Mouse (Mus musculus) cerebellum, adult 2 months (tissue): ENCODE data around the gene Spin1. TPM values are rescaled to one million over a fixed set of nuclear protein-coding genes. Genes with fewer than 3 reads are reported as not detected.
A peak's percentile ranks its signal among the peaks of the same experiment; 100 is the strongest.

Experiments used
- DNase-seq, 2 experiments: peaks; one replicate each; pipeline ENCODE4 v3.0.0; 2021
- H3K27ac ChIP-seq: fragments of 200-500 bp; 2 replicates; pipeline ENCODE4 v1.5.1; 2012; ENCODE audit warnings: low read length, control low read depth, inconsistent platforms; ENCODE audit not compliant: insufficient read depth
- H3K27me3 ChIP-seq: fragments of 200-500 bp; 2 replicates; pipeline ENCODE4 v1.6.1; 2012; ENCODE audit warnings: inconsistent platforms, mild to moderate bottlenecking, low read length, moderate library complexity; ENCODE audit not compliant: control insufficient read depth, insufficient read depth
- H3K4me1 ChIP-seq: fragments of 200-500 bp; 2 replicates; pipeline ENCODE4 v1.6.1; 2011; ENCODE audit warnings: low read length; ENCODE audit not compliant: control insufficient read depth, insufficient read depth
- H3K4me3 ChIP-seq: fragments of 200-500 bp; replicated peaks from 2 replicates; pipeline ENCODE3; 2011; ENCODE audit warnings: mild to moderate bottlenecking, low read depth, low read length, control low read depth; ENCODE audit not compliant: insufficient read depth
- CTCF ChIP-seq: fragments of 200-500 bp; IDR thresholded peaks from 2 replicates; pipeline ENCODE4 v1.5.1; 2011; ENCODE audit warnings: low read depth, mild to moderate bottlenecking, control low read depth, low read length, moderate library complexity, borderline replicate concordance; ENCODE audit not compliant: insufficient read depth
- POLR2A ChIP-seq: fragments of 200-500 bp; IDR thresholded peaks from 2 replicates; pipeline ENCODE4 v1.6.1; 2011; ENCODE audit warnings: low read length, control low read depth, borderline replicate concordance; ENCODE audit not compliant: insufficient read depth
- WGBS: fragments of 180-500 bp; shearing (Covaris S2); methylation state at CpG from one replicate; pipeline ENCODE4 v1.1.7; 2018; 5-methylcytosine and 5-hydroxymethylcytosine counted together
- polyA plus RNA-seq: library from polyadenylated mRNA; depleted of rRNA; stranded (reverse); fragments of >200 nt; gene quantifications from 2 replicates; pipeline ENCODE4 v1.2.3, GENCODE M21; 2012

Spin1 gene
- polyA plus RNA-seq, 1 experiment: 68.0 TPM

DNA sequence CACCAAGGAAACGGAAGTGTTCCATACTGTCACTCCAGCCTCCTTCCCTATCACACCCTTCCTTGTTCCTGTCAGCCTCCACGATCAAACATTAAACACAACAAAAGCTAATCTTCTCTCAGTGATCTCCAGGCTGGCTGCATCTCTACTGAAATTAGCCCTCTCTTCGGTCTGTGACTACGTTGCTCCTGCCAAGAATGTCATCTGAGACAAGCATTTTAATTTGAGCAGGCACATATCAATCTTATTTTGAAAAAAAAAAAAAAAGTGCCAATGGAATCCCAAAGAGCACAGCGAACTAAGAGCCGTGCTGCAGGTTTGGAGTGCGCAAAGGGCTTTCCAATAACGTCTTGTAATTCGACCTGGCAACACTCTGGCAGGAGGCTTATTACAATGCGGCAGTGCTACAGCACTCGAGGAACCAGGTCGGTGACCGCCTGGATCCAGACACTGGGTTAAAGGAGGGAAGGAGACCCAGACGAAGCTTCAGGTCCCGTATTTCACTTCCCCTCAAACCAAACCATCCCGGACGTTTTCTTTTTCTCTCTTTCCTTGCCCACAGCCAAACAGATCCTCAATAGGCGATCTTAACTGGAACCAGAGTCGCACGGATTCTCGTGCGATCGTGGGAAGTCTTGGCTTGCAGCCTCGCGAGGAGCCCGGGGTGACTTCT is 984 bp upstream of the Spin1 start:
- TF ChIP-seq CTCF (no peak), POLR2A (no peak)
- H3K27me3 ChIP-seq: no peaks in the 10 kb centered on the region
- H3K4me3 ChIP-seq: peak overlapping the region; percentile 90
- WGBS: under 1% methylated on average over 26 of the region's 26 CpGs
- DNase-seq: peak; percentile 24 to 65
- H3K27ac ChIP-seq: peak overlapping the region; percentile 86
- H3K4me1 ChIP-seq: no peaks in the 10 kb centered on the region; the same call in 1 of the 2 replicates

DNA sequence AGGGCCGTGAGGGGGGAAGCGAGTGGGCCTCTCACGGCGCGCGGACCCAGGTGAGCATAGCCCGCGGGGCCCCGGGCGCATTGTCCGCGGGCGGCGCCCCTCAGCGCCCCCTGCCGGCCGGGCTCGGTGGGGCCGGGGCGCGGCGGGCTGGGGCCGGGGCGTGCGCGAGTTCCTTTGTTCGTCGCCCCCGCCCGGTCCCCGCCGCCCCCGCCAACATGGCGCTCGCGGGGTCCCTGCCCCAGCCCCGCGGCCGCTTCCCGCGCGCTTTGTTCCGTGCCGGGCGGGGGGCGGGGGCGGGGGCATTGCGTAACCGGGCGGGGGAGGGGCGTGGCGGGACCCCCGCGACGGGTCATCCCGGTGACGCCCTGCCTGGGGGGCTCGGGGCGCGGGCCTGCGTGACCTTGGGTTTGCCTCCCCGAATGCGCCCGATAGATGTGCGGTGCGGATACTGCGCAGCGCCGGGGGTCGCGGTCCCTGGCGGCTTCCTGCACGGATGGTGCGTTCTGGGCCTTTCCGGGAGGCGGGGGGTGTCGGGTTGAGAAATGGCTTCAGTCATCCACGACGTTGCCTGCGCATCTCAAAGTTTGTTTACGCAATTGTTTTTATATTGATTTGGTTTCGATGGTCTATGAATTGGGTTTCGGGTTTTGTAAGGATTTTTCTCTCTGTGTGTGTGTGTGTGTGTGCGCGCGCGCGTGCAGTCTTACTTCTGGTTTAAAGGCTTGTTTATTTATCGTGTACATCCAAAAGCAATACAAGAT is 516 bp downstream of the Spin1 start:
- WGBS: 1% methylated on average over 44 of the region's 89 CpGs
- no peak for TF ChIP-seq POLR2A
- TF ChIP-seq CTCF: no peak
- DNase-seq: peak; percentile 60 to 69

DNA sequence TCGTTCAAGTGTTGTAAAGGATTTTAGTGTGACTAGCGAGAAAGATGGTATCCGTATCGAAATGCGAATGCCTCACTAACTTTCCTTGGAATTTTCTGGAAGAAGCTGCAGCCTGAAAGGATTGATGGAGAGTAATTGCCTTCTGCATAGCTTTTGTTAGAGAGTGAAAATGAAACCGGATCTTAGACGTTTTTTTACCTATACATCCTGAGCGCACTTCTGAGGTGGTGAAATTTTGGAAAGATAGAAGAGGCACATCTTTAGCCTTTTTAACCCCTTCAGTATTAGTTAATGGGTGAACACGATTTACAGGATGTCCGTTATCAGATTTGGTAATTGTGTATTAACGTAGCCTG is 1.1 kb downstream of the Spin1 start:
- Histone ChIP-seq H3K4me1 (no peaks in the 10 kb centered on the region; the same call in 1 of the 2 replicates), H3K27ac (no peak overlapping the region), H3K4me3 (peak overlapping the region; percentile 87), H3K27me3 (no peaks in the 10 kb centered on the region)
- no peak for DNase-seq
- WGBS: 16% methylated on average over 11 of the region's 11 CpGs
- TF ChIP-seq CTCF (no peak), POLR2A (no peak)

More for the DNA sequence above, 516 bp downstream of the Spin1 start:
- Histone ChIP-seq H3K4me3 (peak overlapping the region; percentile 87), H3K27me3 (no peaks in the 10 kb centered on the region), H3K4me1 (no peaks in the 10 kb centered on the region; the same call in 1 of the 2 replicates), H3K27ac (peak overlapping the region; percentile 89)

DNA sequence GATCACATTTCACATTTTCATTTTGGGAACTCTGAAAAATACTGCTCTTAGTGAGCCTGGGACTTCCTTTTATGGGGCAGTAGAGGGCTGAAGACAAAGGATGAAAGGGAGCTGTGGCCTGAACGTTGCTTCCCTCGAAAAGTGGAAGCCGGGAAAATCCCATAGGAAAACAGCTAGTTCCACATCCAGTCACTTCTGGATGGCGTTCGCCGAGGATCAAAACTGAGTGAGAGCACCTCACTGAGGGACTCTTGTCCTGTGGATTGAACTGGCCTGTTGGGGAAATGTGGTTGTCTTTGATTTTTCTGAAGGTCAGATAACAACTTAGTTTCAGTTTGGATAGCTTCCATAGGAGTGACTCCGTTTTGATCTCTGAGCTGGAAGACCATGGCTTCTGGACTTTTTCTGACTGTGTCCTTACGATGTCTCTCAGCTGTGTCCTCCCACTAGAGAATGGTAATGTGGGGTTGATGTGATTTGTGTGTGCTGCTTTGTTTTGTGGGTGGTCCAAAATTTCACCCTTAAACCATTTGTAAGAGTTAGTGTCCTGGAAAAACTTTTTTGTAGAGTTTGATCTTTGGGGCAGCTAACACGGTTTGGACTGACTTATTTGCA is 2.5 kb downstream of the Spin1 start:
- TF ChIP-seq POLR2A: no peak
- Histone ChIP-seq H3K4me1 (no peaks in the 10 kb centered on the region; the same call in 1 of the 2 replicates), H3K27me3 (no peaks in the 10 kb centered on the region), H3K27ac (no peak overlapping the region), H3K4me3 (no peak overlapping the region)
- 81% methylated on average over 9 of the region's 9 CpGs for WGBS
- no peak for DNase-seq

DNA sequence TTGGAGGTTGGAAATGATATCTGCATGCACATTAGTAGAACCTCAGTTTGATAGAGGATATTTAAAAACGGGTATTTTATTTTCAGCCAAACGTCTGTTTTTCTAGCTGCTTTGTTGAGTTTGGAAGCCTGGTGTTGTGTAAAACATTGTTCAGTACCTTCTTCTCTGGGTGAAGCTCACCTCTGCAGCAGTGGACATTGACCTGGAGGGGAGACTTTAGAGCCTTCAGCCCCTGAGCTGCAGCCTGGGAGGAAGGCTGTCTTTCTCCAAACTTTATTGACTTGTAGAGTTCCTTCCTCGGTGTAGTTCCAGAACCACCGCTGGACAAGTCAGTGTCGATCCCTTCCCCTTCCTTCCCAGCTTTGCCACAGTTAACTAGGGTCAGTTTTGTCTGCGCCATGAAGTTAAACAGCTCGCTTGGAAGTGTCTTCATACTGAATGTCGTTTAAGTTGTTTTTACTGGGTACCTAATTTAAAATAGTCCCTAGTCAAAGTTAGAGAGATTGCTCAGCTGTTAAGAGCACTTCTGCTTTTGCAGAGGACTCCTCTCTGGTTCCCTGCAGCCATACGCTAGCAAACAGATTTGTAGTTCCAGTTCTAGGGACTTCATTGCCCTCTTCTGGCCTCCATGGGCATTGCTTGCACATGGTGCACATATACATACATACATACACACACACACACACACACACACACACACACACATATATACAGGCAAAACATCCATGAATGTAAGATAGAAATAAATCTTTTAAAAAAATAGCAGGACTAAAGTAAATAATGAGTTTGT is 3.4 kb downstream of the Spin1 start:
- H3K4me1 ChIP-seq: no peaks in the 10 kb centered on the region; the same call in 1 of the 2 replicates
- no peak overlapping the region for H3K27ac ChIP-seq
- no peak for TF ChIP-seq CTCF
- TF ChIP-seq POLR2A: no peak
- no peak overlapping the region for H3K4me3 ChIP-seq
- DNase-seq: no peak
- WGBS: 96% methylated on average over 9 of the region's 9 CpGs
- H3K27me3 ChIP-seq: no peaks in the 10 kb centered on the region

DNA sequence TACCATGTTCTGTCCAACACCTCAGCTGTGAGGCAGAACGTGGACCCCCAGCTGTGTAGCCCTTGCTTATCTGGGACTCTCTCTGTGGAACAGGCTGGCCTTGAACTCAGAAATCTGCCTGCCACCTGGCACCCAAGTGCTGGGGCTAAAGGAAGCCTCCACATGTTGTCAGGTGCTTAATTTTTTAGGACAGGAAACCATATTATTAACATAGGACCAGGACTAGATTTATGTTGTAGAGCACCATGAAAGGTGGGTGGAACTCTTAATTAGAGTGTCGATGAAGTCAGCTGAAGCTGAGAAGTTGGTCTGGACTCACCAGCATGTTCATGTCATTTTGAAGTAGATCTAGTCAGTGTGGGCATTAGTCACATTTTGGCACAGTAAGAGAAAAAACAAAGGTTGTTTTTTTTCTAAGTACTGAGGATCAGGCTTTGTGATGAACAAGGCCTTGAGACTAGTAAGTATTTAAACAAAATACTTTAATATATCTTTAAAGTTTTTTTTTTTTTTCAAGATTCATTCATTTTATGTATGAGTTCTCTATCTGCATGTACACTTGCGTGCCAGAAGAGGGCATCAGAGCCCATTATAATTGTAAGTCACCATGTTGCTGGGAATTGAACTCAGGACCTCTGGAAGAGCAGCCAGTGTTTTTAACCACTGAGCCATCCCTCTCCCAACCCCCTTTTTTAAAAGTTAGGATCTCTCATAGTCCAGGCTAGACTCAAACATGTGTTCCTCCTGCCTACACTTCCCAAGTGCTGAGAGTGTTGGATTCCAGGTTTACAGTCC is 5.4 kb downstream of the Spin1 start:
- TF ChIP-seq CTCF (no peak), POLR2A (no peak)
- Histone ChIP-seq H3K4me1 (no peaks in the 10 kb centered on the region), H3K27ac (no peak overlapping the region), H3K4me3 (no peak overlapping the region), H3K27me3 (no peaks in the 10 kb centered on the region)
- 87% methylated on average over 3 of the region's 3 CpGs for WGBS
- no peak for DNase-seq

DNA sequence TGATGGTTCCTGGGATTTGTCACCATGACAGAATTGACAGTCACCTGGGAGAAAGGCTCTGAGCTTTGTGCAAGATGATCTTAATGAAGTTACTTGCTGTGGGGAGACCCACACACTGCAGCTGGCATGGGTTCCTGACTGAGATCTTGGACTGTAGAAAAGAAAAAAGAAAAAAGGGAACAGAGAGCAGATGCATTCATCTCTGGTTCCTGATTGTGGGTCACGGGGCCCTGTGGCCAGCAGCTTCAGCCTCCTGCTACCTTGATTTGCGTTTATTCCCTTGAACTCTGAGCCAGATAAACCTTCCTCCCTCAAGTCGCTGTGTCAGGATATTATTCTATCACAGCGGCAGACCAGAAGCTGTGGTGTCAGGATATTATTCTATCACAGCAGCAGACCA is 6.1 kb downstream of the Spin1 start:
- H3K27me3 ChIP-seq: no peaks in the 10 kb centered on the region
- 91% methylated on average over 4 of the region's 4 CpGs for WGBS
- no peak overlapping the region for H3K27ac ChIP-seq
- H3K4me1 ChIP-seq: no peaks in the 10 kb centered on the region
- no peak for DNase-seq
- no peak for TF ChIP-seq CTCF
- no peak for TF ChIP-seq POLR2A
- no peak overlapping the region for H3K4me3 ChIP-seq
